Comparison of ENCODE assay signal across 13 mouse cellular contexts in the genomic region with DNA sequence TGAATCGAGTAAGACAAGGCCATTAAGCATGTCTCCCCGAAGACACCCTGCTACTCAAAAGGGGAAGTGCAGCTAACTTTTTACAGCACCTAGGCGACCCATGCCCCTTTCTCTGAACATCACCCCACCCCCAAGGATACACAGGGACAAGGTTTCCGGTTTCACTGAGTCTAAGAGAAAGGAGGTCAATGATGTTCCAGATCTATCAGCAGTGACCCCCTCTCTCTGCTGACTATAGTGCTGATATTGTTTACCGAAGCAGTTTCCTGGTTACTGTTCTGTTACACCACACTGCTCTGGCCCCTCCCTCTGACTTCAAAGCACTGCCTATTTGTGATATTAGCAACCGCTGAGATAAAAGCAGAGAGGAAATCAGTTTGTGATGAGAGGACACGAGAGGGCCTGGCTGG.
DNase-seq lines count a peak whose midpoint lies in the region; ATAC-seq and TF ChIP-seq lines count a peak whose summit lies in the region.
"Had no signal": no experiment of that assay in that cellular context is flagged by ENCODE, and none has a peak within 500 bp of the region (broad histone marks: within the 10 kb centered on the region; RNA-seq: fewer than 3 reads in every experiment).

No protein-coding gene starts in this region.

- ATAC-seq in hindbrain, embryonic 16.5 days, result no peak; the same call in 1 of the 2 replicates

- no peaks in the 10 kb centered on the region for H3K36me3 ChIP-seq in hindbrain, embryonic 10.5 days
- H3K36me3 ChIP-seq in hindbrain, embryonic 16.5 days (ENCODE audit: control insufficient read depth, insufficient read depth, low read length), result no peaks in the 10 kb centered on the region
- H3K36me3 ChIP-seq: heart, embryonic 13.5 days; limb, embryonic 15.5 days had no signal

- 48% methylated on average over 7 of the region's 7 CpGs for WGBS in hindbrain, embryonic 10.5 days
- WGBS in hindbrain, embryonic 16.5 days, result 47% methylated on average over 7 of the region's 7 CpGs
- 48% methylated on average over 7 of the region's 7 CpGs for WGBS in cerebellum, adult 2 months

- H3K4me2 ChIP-seq in hindbrain, embryonic 16.5 days (ENCODE audit: low read length), result no peak overlapping the region
- H3K4me2 ChIP-seq: heart, embryonic 13.5 days; limb, embryonic 15.5 days had no signal

- peak overlapping the region; percentile 45; the same call in 1 of the 2 replicates for H3K27ac ChIP-seq in hindbrain, embryonic 10.5 days
- no peak overlapping the region for H3K27ac ChIP-seq in hindbrain, embryonic 16.5 days (ENCODE audit: low read depth, low read length)
- H3K27ac ChIP-seq in cerebellum, adult 2 months (ENCODE audit: insufficient read depth, low read length), result no peak overlapping the region
- H3K27ac ChIP-seq: heart, embryonic 13.5 days; limb, embryonic 15.5 days had no signal

- H3K9ac ChIP-seq in hindbrain, embryonic 16.5 days (ENCODE audit: low read depth, low read length), result no peak overlapping the region
- H3K9ac ChIP-seq: heart, embryonic 13.5 days; limb, embryonic 15.5 days had no signal

- H3K27me3 ChIP-seq in hindbrain, embryonic 10.5 days (ENCODE audit: insufficient read depth, poor library complexity, severe bottlenecking), result no peaks in the 10 kb centered on the region
- H3K27me3 ChIP-seq in hindbrain, embryonic 16.5 days (replicated peaks; ENCODE audit: control insufficient read depth, insufficient read depth, low read length), result no peaks in the 10 kb centered on the region
- no peaks in the 10 kb centered on the region for H3K27me3 ChIP-seq in cerebellum, adult 2 months (ENCODE audit: control insufficient read depth, insufficient read depth, low read length)
- H3K27me3 ChIP-seq: heart, embryonic 13.5 days; limb, embryonic 15.5 days had no signal

- no peak for TF ChIP-seq CTCF in cerebellum, adult 2 months (IDR thresholded peaks at IDR 0.05; ENCODE audit: borderline replicate concordance, insufficient read depth, low read depth, low read length)

- H3K9me3 ChIP-seq in hindbrain, embryonic 10.5 days, result no peaks in the 10 kb centered on the region
- H3K9me3 ChIP-seq in hindbrain, embryonic 16.5 days (ENCODE audit: control insufficient read depth, low read length), result no peaks in the 10 kb centered on the region
- H3K9me3 ChIP-seq: heart, embryonic 13.5 days; limb, embryonic 15.5 days had no signal

- TF ChIP-seq POLR2A in cerebellum, adult 2 months (IDR thresholded peaks at IDR 0.05; ENCODE audit: borderline replicate concordance, insufficient read depth, low read length), result no peak

- DNase-seq in hindbrain, embryonic 10.5 days (ENCODE audit: low spot score), result no peak
- DNase-seq in CD4-positive, CD25-positive, alpha-beta regulatory T cell, adult 2 months (ENCODE audit: low read depth, low spot score), result peak; percentile 67
- peak; percentile 34 for DNase-seq in embryo, embryonic 11 days
- peak; percentile 67 for DNase-seq in lung, postnatal 10 days
- DNase-seq in testis, postnatal 10 days (ENCODE audit: low spot score), result no peak
- DNase-seq in cerebellum, adult 2 months, result no peak
- DNase-seq in testis, postnatal 14 days (ENCODE audit: low spot score), result no peak
- DNase-seq: right cerebral cortex, postnatal 4 days; thymus, postnatal 14 days had no signal

- peaks cover 12% of the 10 kb centered on the region for H3K4me1 ChIP-seq in hindbrain, embryonic 10.5 days (replicated peaks)
- H3K4me1 ChIP-seq in hindbrain, embryonic 16.5 days (ENCODE audit: control insufficient read depth, insufficient read depth, low read depth, low read length), result no peaks in the 10 kb centered on the region
- H3K4me1 ChIP-seq in cerebellum, adult 2 months (ENCODE audit: control insufficient read depth, insufficient read depth, low read length), result no peaks in the 10 kb centered on the region
- H3K4me1 ChIP-seq: limb, embryonic 15.5 days had no signal

- no peak overlapping the region for H3K4me3 ChIP-seq in hindbrain, embryonic 10.5 days
- no peak overlapping the region for H3K4me3 ChIP-seq in hindbrain, embryonic 16.5 days (ENCODE audit: low read length)
- no peak overlapping the region for H3K4me3 ChIP-seq in cerebellum, adult 2 months (replicated peaks; ENCODE audit: insufficient read depth, low read depth, low read length)
- H3K4me3 ChIP-seq: heart, embryonic 13.5 days; limb, embryonic 15.5 days; myocyte had no signal

Comparison
In these comparisons a context has a peak if more than half of its experiments do, and no peak if none do; other contexts are left out.
1. DNase-seq: peak in CD4-positive, CD25-positive, alpha-beta regulatory T cell, adult 2 months (single experiment), embryo, embryonic 11 days (single experiment) and lung, postnatal 10 days (single experiment); none in hindbrain, embryonic 10.5 days (single experiment), testis, postnatal 10 days (single experiment), cerebellum, adult 2 months (0 of 2) and testis, postnatal 14 days (single experiment).